Mouse (Mus musculus) kidney, embryonic 15.5 days (tissue): ENCODE measurements around the gene Rtp2. TPM values are rescaled to one million over a fixed set of nuclear protein-coding genes. Genes with fewer than 3 reads are reported as not detected.
"Not testable (repeated sequence)": the region's sequence is repeated elsewhere in the genome, so short reads cannot be mapped to it uniquely, and the experiment has no call there.

ENCODE experiments used
- ATAC-seq: fragments of 200-750 bp; cut with Nextera tagmentation; replicated peaks from 2 replicates; pipeline ENCODE4 v1.8.0; 2017; ENCODE audit warnings: moderate TSS enrichment; ENCODE audit not compliant: low FRiP score
- H3K27ac ChIP-seq: fragments of 300-500 bp; sonication (generic); 2 replicates; pipeline ENCODE4 v1.5.1; 2015; ENCODE audit warnings: mild to moderate bottlenecking, inconsistent platforms
- H3K27me3 ChIP-seq: fragments of 300-500 bp; sonication (generic); 2 replicates; pipeline ENCODE4 v1.6.1; 2015; ENCODE audit warnings: inconsistent platforms
- H3K36me3 ChIP-seq: fragments of 300-500 bp; sonication (generic); 2 replicates; pipeline ENCODE4 v1.6.1; 2015; ENCODE audit warnings: inconsistent platforms
- H3K4me1 ChIP-seq: fragments of 300-500 bp; sonication (generic); 2 replicates; pipeline ENCODE4 v1.6.1; 2015; ENCODE audit warnings: inconsistent platforms
- H3K4me2 ChIP-seq: fragments of 300-500 bp; sonication (generic); 2 replicates; pipeline ENCODE4 v1.6.1; 2015; ENCODE audit warnings: moderate library complexity, mild to moderate bottlenecking, inconsistent platforms
- H3K4me3 ChIP-seq: fragments of 300-500 bp; sonication (generic); replicated peaks from 2 replicates; pipeline ENCODE4 v1.5.1; 2015; ENCODE audit warnings: mild to moderate bottlenecking, inconsistent platforms
- H3K9ac ChIP-seq: fragments of 300-500 bp; sonication (generic); 2 replicates; pipeline ENCODE4 v1.6.1; 2015; ENCODE audit warnings: mild to moderate bottlenecking, inconsistent platforms
- H3K9me3 ChIP-seq: fragments of 300-500 bp; sonication (generic); replicated peaks from 2 replicates; pipeline ENCODE4 v1.6.1; 2016; ENCODE audit warnings: inconsistent platforms
- WGBS: fragments of 180-500 bp; shearing (Covaris S2); methylation state at CpG from one replicate; pipeline ENCODE4 v1.1.7; 2015; ENCODE audit warnings: mixed read lengths; 5-methylcytosine and 5-hydroxymethylcytosine counted together
- polyA plus RNA-seq: library from polyadenylated mRNA; unstranded; fragments of >200 nt; fragmentation: Nextera tagmentation; extraction: Ambion mirVana; gene quantifications from 2 replicates; pipeline ENCODE4 v1.2.1, GENCODE M21; 2015

The Rtp2 gene
- polyA plus RNA-seq, 1 experiment from 2014 or later = not detected

- ATAC-seq = no peak
- 59% methylated on average over 2 of the region's 2 CpGs for WGBS
- Histone ChIP-seq H3K9me3 (no peaks in the 10 kb centered on the region), H3K36me3 (no peaks in the 10 kb centered on the region), H3K27ac (no peak overlapping the region), H3K4me3 (no peak overlapping the region), H3K4me1 (no peaks in the 10 kb centered on the region), H3K4me2 (no peak overlapping the region), H3K9ac (no peak overlapping the region), H3K27me3 (no peaks in the 10 kb centered on the region)
Observed at GRCm38 (mm10) chr16:23934397-23934796, 2.2 kb upstream of the Rtp2 start.

GRCm38 (mm10) chr16:23931275-23931674 is 919 bp downstream of the Rtp2 start:
- Histone ChIP-seq H3K27ac (no peak overlapping the region), H3K4me3 (no peak overlapping the region), H3K36me3 (no peaks in the 10 kb centered on the region), H3K27me3 (no peaks in the 10 kb centered on the region), H3K4me2 (no peak overlapping the region), H3K9ac (no peak overlapping the region), H3K9me3 (no peaks in the 10 kb centered on the region), H3K4me1 (no peaks in the 10 kb centered on the region)
- no peak for ATAC-seq
- 53% methylated on average over 18 of the region's 18 CpGs for WGBS

GRCm38 (mm10) chr16:23930426-23931073 is 1.6 kb downstream of the Rtp2 start:
- Histone ChIP-seq H3K27me3 (no peaks in the 10 kb centered on the region), H3K4me2 (no peak overlapping the region), H3K4me1 (no peaks in the 10 kb centered on the region), H3K27ac (no peak overlapping the region), H3K9ac (no peak overlapping the region), H3K4me3 (no peak overlapping the region), H3K36me3 (no peaks in the 10 kb centered on the region), H3K9me3 (no peaks in the 10 kb centered on the region)
- 82% methylated on average over 3 of the region's 3 CpGs for WGBS
- no peak for ATAC-seq

GRCm38 (mm10) chr16:23927301-23928114 is 4.7 kb downstream of the Rtp2 start:
- H3K27me3 ChIP-seq = no peaks in the 10 kb centered on the region
- H3K4me3 ChIP-seq = no peak overlapping the region
- no peak for ATAC-seq
- H3K36me3 ChIP-seq = no peaks in the 10 kb centered on the region
- H3K9me3 ChIP-seq = no peaks in the 10 kb centered on the region
- H3K4me2 ChIP-seq = no peak overlapping the region
- 92% methylated on average over 33 of the region's 33 CpGs for WGBS
- H3K4me1 ChIP-seq = no peaks in the 10 kb centered on the region
- no peak overlapping the region for H3K9ac ChIP-seq
- H3K27ac ChIP-seq = no peak overlapping the region

- no peaks in the 10 kb centered on the region for H3K36me3 ChIP-seq
- ATAC-seq = no peak
- 81% methylated on average over 1 of the region's 1 CpGs for WGBS
- H3K4me3 ChIP-seq = no peak overlapping the region
- no peaks in the 10 kb centered on the region for H3K4me1 ChIP-seq
- H3K9ac ChIP-seq = no peak overlapping the region
- no peaks in the 10 kb centered on the region for H3K9me3 ChIP-seq
- no peak overlapping the region for H3K27ac ChIP-seq
- H3K27me3 ChIP-seq = no peaks in the 10 kb centered on the region
- no peak overlapping the region for H3K4me2 ChIP-seq
Observed at GRCm38 (mm10) chr16:23922906-23923305, 9.3 kb downstream of the Rtp2 start.

- no peak overlapping the region for H3K9ac ChIP-seq
- H3K27ac ChIP-seq = no peak overlapping the region
- 63% methylated on average over 5 of the region's 5 CpGs for WGBS
- no peak overlapping the region for H3K4me2 ChIP-seq
- no peak overlapping the region for H3K4me3 ChIP-seq
- H3K36me3 ChIP-seq = no peaks in the 10 kb centered on the region
- H3K4me1 ChIP-seq = no peaks in the 10 kb centered on the region
- no peak for ATAC-seq
- no peaks in the 10 kb centered on the region for H3K27me3 ChIP-seq
- H3K9me3 ChIP-seq = no peaks in the 10 kb centered on the region
Observed at GRCm38 (mm10) chr16:23921697-23922096, 10.5 kb downstream of the Rtp2 start.

GRCm38 (mm10) chr16:23919418-23919817 is 12.8 kb downstream of the Rtp2 start:
- H3K27me3 ChIP-seq = no peaks in the 10 kb centered on the region
- no peaks in the 10 kb centered on the region for H3K9me3 ChIP-seq
- no peak overlapping the region for H3K4me3 ChIP-seq
- H3K4me2 ChIP-seq = no peak overlapping the region
- H3K4me1 ChIP-seq = no peaks in the 10 kb centered on the region
- WGBS = 75% methylated on average over 2 of the region's 2 CpGs
- ATAC-seq = no peak
- no peaks in the 10 kb centered on the region for H3K36me3 ChIP-seq
- no peak overlapping the region for H3K9ac ChIP-seq
- H3K27ac ChIP-seq = no peak overlapping the region

GRCm38 (mm10) chr16:23913401-23913800 is 18.8 kb downstream of the Rtp2 start:
- Histone ChIP-seq H3K4me1 (no peaks in the 10 kb centered on the region), H3K27me3 (no peaks in the 10 kb centered on the region), H3K27ac (no peak overlapping the region), H3K4me3 (no peak overlapping the region), H3K9ac (no peak overlapping the region), H3K36me3 (no peaks in the 10 kb centered on the region), H3K9me3 (no peaks in the 10 kb centered on the region), H3K4me2 (no peak overlapping the region)
- ATAC-seq = no peak
- 29% methylated on average over 3 of the region's 3 CpGs for WGBS

GRCm38 (mm10) chr16:23912741-23913140 is 19.5 kb downstream of the Rtp2 start:
- H3K36me3 ChIP-seq = no peaks in the 10 kb centered on the region
- no peaks in the 10 kb centered on the region for H3K27me3 ChIP-seq
- WGBS = 79% methylated on average over 13 of the region's 13 CpGs
- no peak overlapping the region for H3K4me3 ChIP-seq
- no peak overlapping the region for H3K4me2 ChIP-seq
- ATAC-seq = no peak
- no peak overlapping the region for H3K27ac ChIP-seq
- H3K9ac ChIP-seq = no peak overlapping the region
- H3K9me3 ChIP-seq = no peaks in the 10 kb centered on the region
- H3K4me1 ChIP-seq = no peaks in the 10 kb centered on the region

GRCm38 (mm10) chr16:23909015-23909354 is 23.2 kb downstream of the Rtp2 start:
- H3K27ac ChIP-seq, H3K9me3 ChIP-seq, H3K27me3 ChIP-seq, H3K4me1 ChIP-seq, H3K4me2 ChIP-seq, H3K36me3 ChIP-seq, ATAC-seq, H3K4me3 ChIP-seq, H3K9ac ChIP-seq: not testable (repeated sequence)
- 88% methylated on average over 3 of the region's 3 CpGs for WGBS

GRCm38 (mm10) chr16:23908076-23909014 is 23.8 kb downstream of the Rtp2 start:
- H3K9me3 ChIP-seq, H3K9ac ChIP-seq, H3K4me3 ChIP-seq, H3K4me1 ChIP-seq, H3K36me3 ChIP-seq, H3K27ac ChIP-seq, H3K27me3 ChIP-seq, H3K4me2 ChIP-seq, ATAC-seq: not testable (repeated sequence)
- 88% methylated on average over 9 of the region's 9 CpGs for WGBS

- not testable (repeated sequence) for H3K4me1 ChIP-seq, ATAC-seq, H3K27ac ChIP-seq, H3K27me3 ChIP-seq, H3K4me2 ChIP-seq, H3K36me3 ChIP-seq, H3K9me3 ChIP-seq, H3K4me3 ChIP-seq, H3K9ac ChIP-seq
- WGBS = 87% methylated on average over 3 of the region's 3 CpGs
Observed at GRCm38 (mm10) chr16:23906586-23906985, 25.6 kb downstream of the Rtp2 start.
